Mouse (Mus musculus) E14TG2a.4 (cell line): ENCODE results near the gene Dgcr2.

Source experiments
- H3K27me3 ChIP-seq: 2 replicates; pipeline ENCODE4 v1.6.1; 2014; ENCODE audit warnings: low read length, control low read depth; ENCODE audit not compliant: insufficient read depth
- H3K36me3 ChIP-seq: 2 replicates; pipeline ENCODE4 v1.6.1; 2014; ENCODE audit warnings: low read length, control low read depth; ENCODE audit not compliant: insufficient read depth
- H3K4me1 ChIP-seq: replicated peaks from 2 replicates; pipeline ENCODE4 v1.6.1; 2014; ENCODE audit warnings: low read depth, low read length, control low read depth
- H3K4me3 ChIP-seq: replicated peaks from 2 replicates; pipeline ENCODE4 v1.5.1; 2014; ENCODE audit warnings: mild to moderate bottlenecking, low read length
- H3K9me3 ChIP-seq: 2 replicates; pipeline ENCODE4 v1.6.1; 2014; ENCODE audit warnings: low read length, control low read depth
- CTCF ChIP-seq: conservative IDR thresholded peaks from 2 replicates; pipeline ENCODE4 v1.5.1; 2014; ENCODE audit warnings: low read length
- NANOG ChIP-seq: IDR thresholded peaks from 2 replicates; pipeline ENCODE4 v1.6.1; 2014; ENCODE audit warnings: borderline replicate concordance, low read length, mixed read lengths
- POU5F1 ChIP-seq: IDR thresholded peaks from 2 replicates; pipeline ENCODE4 v1.6.1; 2014; ENCODE audit warnings: low read length, borderline replicate concordance

The Dgcr2 gene

GRCm38 (mm10) chr16:17833321-17833680 is 65.1 kb downstream of the Dgcr2 start:
- Histone ChIP-seq H3K4me3 (peak overlapping the region; percentile 81), H3K27me3 (peaks cover 96% of the 10 kb centered on the region), H3K9me3 (no peaks in the 10 kb centered on the region), H3K36me3 (no peaks in the 10 kb centered on the region), H3K4me1 (peaks cover 40% of the 10 kb centered on the region)
- TF ChIP-seq CTCF (no peak), NANOG (no peak), POU5F1 (no peak)

GRCm38 (mm10) chr16:17832821-17833220 is 65.5 kb downstream of the Dgcr2 start, which contains the start of gene B830017H08Rik:
Gene B830017H08Rik (plus strand): TSS chr16:17833121.
- Histone ChIP-seq H3K27me3 (peaks cover 96% of the 10 kb centered on the region), H3K4me1 (peaks cover 40% of the 10 kb centered on the region), H3K36me3 (no peaks in the 10 kb centered on the region), H3K4me3 (peak within 1 kb of the TSS; percentile 81), H3K9me3 (no peaks in the 10 kb centered on the region)
- TF ChIP-seq POU5F1: no peak
- TF ChIP-seq NANOG: no peak
- no peak for TF ChIP-seq CTCF

GRCm38 (mm10) chr16:17831781-17832180 is 66.6 kb downstream of the Dgcr2 start:
- Histone ChIP-seq H3K9me3 (no peaks in the 10 kb centered on the region), H3K4me1 (peaks cover 40% of the 10 kb centered on the region), H3K36me3 (no peaks in the 10 kb centered on the region), H3K4me3 (peak overlapping the region; percentile 20; the same call in 1 of the 2 replicates), H3K27me3 (peaks cover 94% of the 10 kb centered on the region)
- TF ChIP-seq CTCF: peak; percentile 18; the same call in 1 of the 2 replicates
- no peak for TF ChIP-seq POU5F1

- Histone ChIP-seq H3K27me3 (peaks cover 87% of the 10 kb centered on the region), H3K36me3 (no peaks in the 10 kb centered on the region)
- TF ChIP-seq CTCF (no peak), NANOG (no peak), POU5F1 (no peak)
These were observed 67.8 kb downstream of the Dgcr2 start for GRCm38 (mm10) chr16:17830385-17831178.

GRCm38 (mm10) chr16:17828867-17829266 is 69.5 kb downstream of the Dgcr2 start:
- H3K4me1 ChIP-seq: peaks cover 29% of the 10 kb centered on the region
- no peaks in the 10 kb centered on the region for H3K36me3 ChIP-seq
- H3K4me3 ChIP-seq: no peak overlapping the region
- no peak for TF ChIP-seq NANOG
- H3K9me3 ChIP-seq: no peaks in the 10 kb centered on the region
- peaks cover 75% of the 10 kb centered on the region for H3K27me3 ChIP-seq

More at GRCm38 (mm10) chr16:17830385-17831178, 67.8 kb downstream of the Dgcr2 start:
- H3K4me1 ChIP-seq: peaks cover 39% of the 10 kb centered on the region
- no peak overlapping the region for H3K4me3 ChIP-seq
- no peaks in the 10 kb centered on the region for H3K9me3 ChIP-seq

- peaks cover 76% of the 10 kb centered on the region for H3K27me3 ChIP-seq
- no peaks in the 10 kb centered on the region for H3K9me3 ChIP-seq
- H3K4me1 ChIP-seq: peaks cover 29% of the 10 kb centered on the region
- H3K36me3 ChIP-seq: no peaks in the 10 kb centered on the region
- no peak overlapping the region for H3K4me3 ChIP-seq
- TF ChIP-seq POU5F1 (no peak), NANOG (no peak), CTCF (no peak)
These were observed 70.1 kb downstream of the Dgcr2 start for GRCm38 (mm10) chr16:17828229-17828628.

- TF ChIP-seq POU5F1: no peak
- Histone ChIP-seq H3K36me3 (no peaks in the 10 kb centered on the region), H3K9me3 (no peaks in the 10 kb centered on the region), H3K27me3 (peaks cover 64% of the 10 kb centered on the region), H3K4me1 (peaks cover 14% of the 10 kb centered on the region), H3K4me3 (no peak overlapping the region)
These were observed 71.9 kb downstream of the Dgcr2 start for GRCm38 (mm10) chr16:17826500-17826899.

GRCm38 (mm10) chr16:17816528-17816927 is 81.8 kb downstream of the Dgcr2 start:
- no peak for TF ChIP-seq NANOG
- no peak for TF ChIP-seq POU5F1
- no peak for TF ChIP-seq CTCF

More at GRCm38 (mm10) chr16:17816528-17816927, 81.8 kb downstream of the Dgcr2 start:
- no peaks in the 10 kb centered on the region for H3K9me3 ChIP-seq
- no peaks in the 10 kb centered on the region for H3K36me3 ChIP-seq
- no peak overlapping the region for H3K4me3 ChIP-seq
- peaks cover 11% of the 10 kb centered on the region for H3K4me1 ChIP-seq
- H3K27me3 ChIP-seq: peaks cover 89% of the 10 kb centered on the region
